Mouse (Mus musculus) spleen, adult 2 months (tissue): ENCODE results near the gene Ints7.

Experiments used
- CTCF ChIP-seq: fragments of 200-500 bp; IDR thresholded peaks from 2 replicates; pipeline ENCODE4 v1.5.1; 2011; ENCODE audit warnings: mild to moderate bottlenecking, inconsistent platforms; ENCODE audit not compliant: insufficient read depth, insufficient read length, insufficient replicate concordance; ENCODE audit errors: extremely low read depth
- POLR2A ChIP-seq: fragments of 200-500 bp; IDR thresholded peaks from 2 replicates; pipeline ENCODE4 v1.6.1; 2011; ENCODE audit warnings: low read depth, low read length, inconsistent platforms

DNA sequence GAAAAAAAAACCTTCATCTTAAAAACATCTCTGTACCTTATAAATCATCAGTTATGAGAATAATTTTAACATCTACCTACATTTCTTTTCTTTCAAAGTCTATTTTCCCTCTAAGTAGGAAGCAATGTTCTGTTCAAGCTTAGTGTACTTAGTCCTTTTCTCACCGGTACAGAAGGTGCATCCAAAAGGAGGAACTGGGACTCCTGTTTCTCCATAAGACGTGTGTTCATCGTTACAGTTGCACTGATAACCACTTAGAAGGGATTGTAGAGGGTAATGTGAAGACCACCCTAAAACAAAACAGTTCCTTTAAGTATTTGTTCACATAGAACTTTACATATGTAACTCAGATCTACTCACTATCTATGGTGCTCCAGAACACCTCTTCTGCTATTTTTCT lies 5.0 kb upstream of the Ints7 start:
- TF ChIP-seq CTCF (no peak), POLR2A (no peak)
